Mouse (Mus musculus): ENCODE data around the gene Msn. TPM values are rescaled to one million over a fixed set of nuclear protein-coding genes. Genes with fewer than 3 reads are reported as not detected.

Msn gene
- 35.5 and 50.2 TPM in 2 replicates for polyA plus RNA-seq (2015; fragmentation: Nextera tagmentation; extraction: Ambion mirVana)

GRCm38 (mm10) chrX:96095509-96096499 is at the start of gene Msn:
Msn (plus strand) TSS chrX:96096042.
- H3K9me3 ChIP-seq (ENCODE audit: control insufficient read depth, low read length) = no peaks in the 10 kb centered on the region
- peak within 1 kb of the TSS; percentile 72 for H3K4me2 ChIP-seq (ENCODE audit: low read length)
- no peak within 1 kb of the TSS for H3K27ac ChIP-seq (ENCODE audit: low read depth, low read length)
- no peaks in the 10 kb centered on the region for H3K27me3 ChIP-seq (replicated peaks; ENCODE audit: control insufficient read depth, insufficient read depth, low read length)
- peak; percentile 84 for ATAC-seq
- peak within 1 kb of the TSS; percentile 47 for H3K4me3 ChIP-seq (ENCODE audit: low read length)
- 22% methylated on average over 39 of the region's 44 CpGs for WGBS
- peak within 1 kb of the TSS; percentile 52 for H3K9ac ChIP-seq (ENCODE audit: low read depth, low read length)
- H3K36me3 ChIP-seq (ENCODE audit: control insufficient read depth, insufficient read depth, low read length) = no peaks in the 10 kb centered on the region
- no peaks in the 10 kb centered on the region; the same call in 1 of the 2 replicates for H3K4me1 ChIP-seq (ENCODE audit: control insufficient read depth, insufficient read depth, low read depth, low read length)

GRCm38 (mm10) chrX:96052798-96053197 is 43.0 kb upstream of the Msn start:
- no peak for ATAC-seq
- Histone ChIP-seq H3K4me1 (ENCODE audit: control insufficient read depth, insufficient read depth, low read depth, low read length) (no peaks in the 10 kb centered on the region), H3K27ac (ENCODE audit: low read depth, low read length) (no peak overlapping the region), H3K9me3 (ENCODE audit: control insufficient read depth, low read length) (no peaks in the 10 kb centered on the region), H3K4me2 (ENCODE audit: low read length) (no peak overlapping the region), H3K27me3 (replicated peaks; ENCODE audit: control insufficient read depth, insufficient read depth, low read length) (no peaks in the 10 kb centered on the region), H3K36me3 (ENCODE audit: control insufficient read depth, insufficient read depth, low read length) (no peaks in the 10 kb centered on the region), H3K4me3 (ENCODE audit: low read length) (no peak overlapping the region), H3K9ac (ENCODE audit: low read depth, low read length) (no peak overlapping the region)
- WGBS = 79% methylated on average over 1 of the region's 1 CpGs

DNA sequence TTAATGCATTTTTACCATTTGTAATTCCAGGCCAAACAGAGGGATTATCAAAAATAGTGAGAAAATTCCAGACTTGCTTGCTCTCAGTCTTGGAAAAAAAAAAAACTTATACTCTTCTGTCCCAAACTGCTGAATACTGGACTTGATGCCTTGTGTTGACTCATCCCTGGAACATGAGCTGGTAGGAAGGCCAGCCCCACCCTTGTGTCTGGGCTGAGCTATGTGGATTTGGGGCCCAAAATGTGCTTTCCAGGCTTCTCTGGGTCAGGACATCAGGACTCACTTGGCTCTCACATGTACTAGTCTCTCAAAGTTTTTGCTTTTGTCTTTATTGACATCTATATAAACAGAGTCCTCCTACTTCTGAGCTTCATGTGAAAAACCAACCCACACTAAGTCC is 18.1 kb upstream of the Msn start:
- ATAC-seq = no peak
- H3K4me2 ChIP-seq (ENCODE audit: low read length) = no peak overlapping the region
- H3K27ac ChIP-seq (ENCODE audit: low read depth, low read length) = no peak overlapping the region
- no peaks in the 10 kb centered on the region for H3K4me1 ChIP-seq (ENCODE audit: control insufficient read depth, insufficient read depth, low read depth, low read length)
- H3K27me3 ChIP-seq (replicated peaks; ENCODE audit: control insufficient read depth, insufficient read depth, low read length) = no peaks in the 10 kb centered on the region
- no peaks in the 10 kb centered on the region for H3K36me3 ChIP-seq (ENCODE audit: control insufficient read depth, insufficient read depth, low read length)
- no peak overlapping the region for H3K4me3 ChIP-seq (ENCODE audit: low read length)
- no peaks in the 10 kb centered on the region for H3K9me3 ChIP-seq (ENCODE audit: control insufficient read depth, low read length)
- no peak overlapping the region for H3K9ac ChIP-seq (ENCODE audit: low read depth, low read length)

GRCm38 (mm10) chrX:96086259-96086658 is 9.6 kb upstream of the Msn start:
- Histone ChIP-seq H3K27me3 (replicated peaks; ENCODE audit: control insufficient read depth, insufficient read depth, low read length) (no peaks in the 10 kb centered on the region), H3K9me3 (ENCODE audit: control insufficient read depth, low read length) (no peaks in the 10 kb centered on the region), H3K27ac (ENCODE audit: low read depth, low read length) (no peak overlapping the region), H3K36me3 (ENCODE audit: control insufficient read depth, insufficient read depth, low read length) (no peaks in the 10 kb centered on the region), H3K4me1 (ENCODE audit: control insufficient read depth, insufficient read depth, low read depth, low read length) (no peaks in the 10 kb centered on the region), H3K4me2 (ENCODE audit: low read length) (no peak overlapping the region), H3K9ac (ENCODE audit: low read depth, low read length) (no peak overlapping the region), H3K4me3 (ENCODE audit: low read length) (no peak overlapping the region)
- no peak for ATAC-seq
- 40% methylated on average over 2 of the region's 2 CpGs for WGBS

- Histone ChIP-seq H3K9ac (ENCODE audit: low read depth, low read length) (peak overlapping the region; percentile 52), H3K4me1 (ENCODE audit: control insufficient read depth, insufficient read depth, low read depth, low read length) (no peaks in the 10 kb centered on the region; the same call in 1 of the 2 replicates), H3K36me3 (ENCODE audit: control insufficient read depth, insufficient read depth, low read length) (no peaks in the 10 kb centered on the region), H3K27ac (ENCODE audit: low read depth, low read length) (no peak overlapping the region), H3K4me2 (ENCODE audit: low read length) (peak overlapping the region; percentile 72), H3K27me3 (replicated peaks; ENCODE audit: control insufficient read depth, insufficient read depth, low read length) (no peaks in the 10 kb centered on the region), H3K4me3 (ENCODE audit: low read length) (peak overlapping the region; percentile 47), H3K9me3 (ENCODE audit: control insufficient read depth, low read length) (no peaks in the 10 kb centered on the region)
- 21% methylated on average over 15 of the region's 15 CpGs for WGBS
- ATAC-seq = peak; percentile 34; the same call in 1 of the 2 replicates
These were observed 820 bp downstream of the Msn start for GRCm38 (mm10) chrX:96096513-96097210.

DNA sequence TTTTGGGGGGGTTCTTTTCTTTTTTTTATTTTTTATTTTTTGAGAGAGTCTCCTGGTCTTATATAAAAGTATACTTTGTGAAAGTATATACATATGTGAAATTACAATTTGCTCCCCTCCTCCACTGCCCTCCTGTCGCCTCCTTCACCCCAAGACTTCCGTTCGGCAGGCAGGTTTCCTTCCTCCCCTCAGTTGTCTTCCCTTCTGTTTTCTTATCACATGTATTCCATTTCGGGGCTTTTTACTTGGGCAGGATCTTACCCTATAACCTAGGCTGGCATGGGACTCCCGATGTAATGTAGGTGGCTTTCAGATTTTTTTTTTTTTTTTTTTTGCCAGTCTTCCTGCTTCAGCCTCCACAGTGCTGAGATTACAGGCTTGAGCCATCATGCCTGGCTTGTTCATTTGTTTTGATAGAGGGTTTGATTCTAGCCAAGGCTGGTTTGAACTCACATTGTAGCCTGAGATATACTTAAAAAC is 1.7 kb downstream of the Msn start:
- no peak overlapping the region; the same call in 1 of the 2 replicates for H3K4me3 ChIP-seq (ENCODE audit: low read length)
- no peak overlapping the region for H3K27ac ChIP-seq (ENCODE audit: low read depth, low read length)
- H3K4me1 ChIP-seq (ENCODE audit: control insufficient read depth, insufficient read depth, low read depth, low read length) = no peaks in the 10 kb centered on the region; the same call in 1 of the 2 replicates
- H3K4me2 ChIP-seq (ENCODE audit: low read length) = peak overlapping the region; percentile 72
- H3K36me3 ChIP-seq (ENCODE audit: control insufficient read depth, insufficient read depth, low read length) = no peaks in the 10 kb centered on the region
- H3K9me3 ChIP-seq (ENCODE audit: control insufficient read depth, low read length) = no peaks in the 10 kb centered on the region
- H3K9ac ChIP-seq (ENCODE audit: low read depth, low read length) = no peak overlapping the region
- no peaks in the 10 kb centered on the region for H3K27me3 ChIP-seq (replicated peaks; ENCODE audit: control insufficient read depth, insufficient read depth, low read length)
- no peak for ATAC-seq
- 37% methylated on average over 5 of the region's 5 CpGs for WGBS

- Histone ChIP-seq H3K4me2 (ENCODE audit: low read length) (no peak overlapping the region), H3K4me1 (ENCODE audit: control insufficient read depth, insufficient read depth, low read depth, low read length) (no peaks in the 10 kb centered on the region; the same call in 1 of the 2 replicates), H3K27me3 (replicated peaks; ENCODE audit: control insufficient read depth, insufficient read depth, low read length) (no peaks in the 10 kb centered on the region), H3K4me3 (ENCODE audit: low read length) (no peak overlapping the region), H3K9me3 (ENCODE audit: control insufficient read depth, low read length) (no peaks in the 10 kb centered on the region), H3K9ac (ENCODE audit: low read depth, low read length) (no peak overlapping the region), H3K36me3 (ENCODE audit: control insufficient read depth, insufficient read depth, low read length) (no peaks in the 10 kb centered on the region), H3K27ac (ENCODE audit: low read depth, low read length) (no peak overlapping the region)
- 80% methylated on average over 2 of the region's 2 CpGs for WGBS
- ATAC-seq = no peak
These were observed 3.2 kb downstream of the Msn start for GRCm38 (mm10) chrX:96099003-96099402.

DNA sequence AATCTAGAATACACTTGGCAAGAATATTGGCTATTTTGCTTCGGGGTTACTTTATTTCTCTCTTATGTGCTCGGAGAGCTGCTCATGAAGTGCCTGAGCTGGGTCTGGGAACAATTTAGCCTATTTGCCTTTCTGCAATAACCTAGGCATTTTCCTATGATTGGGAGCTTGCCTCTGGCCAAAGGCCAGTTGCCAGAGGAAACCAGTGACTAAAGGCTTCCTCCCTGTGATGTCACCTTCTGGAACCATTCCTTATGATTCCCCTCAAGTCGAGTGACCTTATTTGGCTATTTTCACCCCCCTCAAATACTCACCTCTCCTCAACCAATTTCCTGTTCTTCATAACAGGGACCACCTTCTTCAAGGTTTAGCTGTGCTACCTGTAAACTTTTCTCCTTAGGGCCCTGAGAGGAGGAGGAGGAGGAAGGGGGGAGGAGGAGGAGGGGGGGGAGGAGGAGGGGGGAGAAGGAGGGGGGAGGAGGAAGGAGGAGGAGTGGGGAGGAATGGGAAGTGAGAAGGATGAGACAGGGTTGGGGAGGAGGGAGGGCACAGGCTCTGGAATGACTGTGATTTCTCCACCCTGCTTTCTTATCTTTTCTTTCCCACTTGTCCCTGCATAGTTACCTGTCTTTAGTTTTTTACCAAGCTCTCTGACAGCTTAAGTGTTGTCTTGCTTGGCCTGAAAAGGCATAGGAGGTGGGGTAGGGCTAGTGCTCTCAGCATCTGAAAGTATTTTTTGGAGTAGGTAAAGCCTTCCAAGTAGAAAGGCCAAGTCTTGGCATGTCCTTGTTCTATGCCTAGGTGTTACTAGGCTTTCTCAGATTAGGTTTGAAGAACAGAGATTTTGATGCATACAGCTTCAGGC is 11.8 kb downstream of the Msn start:
- Histone ChIP-seq H3K4me2 (ENCODE audit: low read length) (no peak overlapping the region), H3K9me3 (ENCODE audit: control insufficient read depth, low read length) (no peaks in the 10 kb centered on the region), H3K27ac (ENCODE audit: low read depth, low read length) (no peak overlapping the region), H3K27me3 (replicated peaks; ENCODE audit: control insufficient read depth, insufficient read depth, low read length) (no peaks in the 10 kb centered on the region), H3K9ac (ENCODE audit: low read depth, low read length) (no peak overlapping the region), H3K36me3 (ENCODE audit: control insufficient read depth, insufficient read depth, low read length) (no peaks in the 10 kb centered on the region), H3K4me3 (ENCODE audit: low read length) (no peak overlapping the region), H3K4me1 (ENCODE audit: control insufficient read depth, insufficient read depth, low read depth, low read length) (no peaks in the 10 kb centered on the region)
- no peak for ATAC-seq
- 67% methylated on average over 3 of the region's 3 CpGs for WGBS
